Mouse (Mus musculus): ENCODE measurements around the gene Cers6.

DNA sequence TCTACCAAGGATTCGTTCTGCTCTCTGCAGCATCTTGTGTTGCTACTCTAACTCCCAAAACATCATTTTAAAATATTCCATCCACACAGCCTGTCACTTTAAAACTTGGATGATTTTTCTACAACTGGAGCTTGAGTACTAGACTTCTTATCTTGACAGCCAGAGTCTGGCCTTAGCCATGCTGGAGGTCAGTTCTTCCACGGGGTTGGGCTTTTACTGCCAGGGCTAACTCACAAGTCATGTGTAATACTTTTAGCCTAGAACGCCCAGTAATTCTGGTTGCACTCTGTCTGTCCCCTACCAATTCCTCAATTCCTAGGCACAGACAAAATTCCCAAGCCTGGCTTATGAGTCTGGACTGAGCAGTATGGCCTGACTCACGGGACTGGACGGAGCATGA lies 88.5 kb downstream of the Cers6 start:
- TF ChIP-seq CTCF (conservative IDR thresholded peaks at IDR 0.05; ENCODE audit: low read length) (no peak), NANOG (IDR thresholded peaks at IDR 0.05; ENCODE audit: borderline replicate concordance, low read length) (no peak), POU5F1 (IDR thresholded peaks at IDR 0.05; ENCODE audit: borderline replicate concordance, low read length) (no peak)

All from E14TG2a.4 (cell line).